Mouse (Mus musculus) stomach, postnatal 0 days (tissue): ENCODE measurements at regions not wholly inside any gene's neighbourhood (a gene's known extent, or its start where the extent isn't known, plus 50 kb on each side); places are given as distances from the start of the nearest gene placed in this dataset.
A peak's percentile ranks its signal among the peaks of the same experiment; 100 is the strongest.

Experiments used
- ATAC-seq: fragments of 200-750 bp; cut with Nextera tagmentation; 2 replicates; pipeline ENCODE4 v1.8.0; 2017; ENCODE audit not compliant: low FRiP score, low TSS enrichment
- DNase-seq: peaks from one replicate; pipeline ENCODE4 v3.0.0-alpha.2; 2016; ENCODE audit warnings: low spot score
- H3K27ac ChIP-seq: fragments of 300-500 bp; sonication (generic); replicated peaks from 2 replicates; pipeline ENCODE4 v1.5.1; 2014; ENCODE audit warnings: mild to moderate bottlenecking, control low read depth
- H3K27me3 ChIP-seq: fragments of 300-500 bp; sonication (generic); 2 replicates; pipeline ENCODE4 v1.6.1; 2014; ENCODE audit warnings: low read length; ENCODE audit not compliant: control insufficient read depth, insufficient read depth
- H3K36me3 ChIP-seq: fragments of 300-500 bp; sonication (generic); 2 replicates; pipeline ENCODE4 v1.6.1; 2014; ENCODE audit warnings: low read length, mixed read lengths; ENCODE audit not compliant: control insufficient read depth, insufficient read depth
- H3K4me1 ChIP-seq: fragments of 300-500 bp; sonication (generic); replicated peaks from 2 replicates; pipeline ENCODE4 v1.6.1; 2014; ENCODE audit warnings: antibody characterized with exemption; ENCODE audit not compliant: control insufficient read depth, insufficient read depth
- H3K4me2 ChIP-seq: fragments of 300-500 bp; sonication (generic); replicated peaks from 2 replicates; pipeline ENCODE4 v1.6.1; 2014; ENCODE audit warnings: low read depth, mild to moderate bottlenecking, control low read depth, moderate library complexity
- H3K4me3 ChIP-seq: fragments of 300-500 bp; sonication (generic); 2 replicates; pipeline ENCODE4 v1.5.1; 2014; ENCODE audit warnings: low read depth, low read length, control low read depth
- H3K9ac ChIP-seq: fragments of 300-500 bp; sonication (generic); 2 replicates; pipeline ENCODE4 v1.6.1; 2014; ENCODE audit warnings: mild to moderate bottlenecking, low read length, control low read depth, mixed read lengths
- H3K9me3 ChIP-seq: fragments of 300-500 bp; sonication (generic); 2 replicates; pipeline ENCODE4 v1.6.1; 2016; ENCODE audit warnings: low read length; ENCODE audit not compliant: control insufficient read depth
- CTCF ChIP-seq: IDR thresholded peaks from 2 replicates; pipeline ENCODE4 v1.5.1; 2016; ENCODE audit warnings: antibody characterized with exemption, low read depth, mild to moderate bottlenecking, moderate library complexity
- EP300 ChIP-seq: optimal IDR thresholded peaks from 2 replicates; pipeline ENCODE3; 2016; ENCODE audit warnings: antibody characterized with exemption
- WGBS: fragments of 180-500 bp; shearing (Covaris S2); extraction: QIAGEN DNeasy Blood & Tissue Kit; methylation state at CpG from one replicate; pipeline ENCODE4 v1.1.7; 2014; 5-methylcytosine and 5-hydroxymethylcytosine counted together

- no peak for TF ChIP-seq CTCF
- no peak for TF ChIP-seq EP300
These were observed 174.4 kb upstream of the Megf9 start for GRCm38 (mm10) chr4:70709126-70709689.

GRCm38 (mm10) chr4:70705128-70705752 is 170.4 kb upstream of the Megf9 start:
- DNase-seq (no peak), ATAC-seq (no peak)
- no peak for TF ChIP-seq EP300
- no peak for TF ChIP-seq CTCF
- Histone ChIP-seq H3K27me3 (no peaks in the 10 kb centered on the region), H3K4me3 (no peak overlapping the region), H3K4me1 (no peaks in the 10 kb centered on the region), H3K9me3 (no peaks in the 10 kb centered on the region), H3K36me3 (no peaks in the 10 kb centered on the region), H3K9ac (no peak overlapping the region), H3K27ac (no peak overlapping the region), H3K4me2 (no peak overlapping the region)
- 60% methylated on average over 3 of the region's 3 CpGs for WGBS

More at GRCm38 (mm10) chr4:70709126-70709689, 174.4 kb upstream of the Megf9 start:
- Histone ChIP-seq H3K9ac (no peak overlapping the region), H3K4me1 (no peaks in the 10 kb centered on the region), H3K4me3 (no peak overlapping the region), H3K27me3 (no peaks in the 10 kb centered on the region), H3K27ac (no peak overlapping the region), H3K36me3 (no peaks in the 10 kb centered on the region), H3K4me2 (no peak overlapping the region), H3K9me3 (no peaks in the 10 kb centered on the region)
- no peak for ATAC-seq
- WGBS, result 29% methylated on average over 2 of the region's 2 CpGs
- no peak for DNase-seq

DNA sequence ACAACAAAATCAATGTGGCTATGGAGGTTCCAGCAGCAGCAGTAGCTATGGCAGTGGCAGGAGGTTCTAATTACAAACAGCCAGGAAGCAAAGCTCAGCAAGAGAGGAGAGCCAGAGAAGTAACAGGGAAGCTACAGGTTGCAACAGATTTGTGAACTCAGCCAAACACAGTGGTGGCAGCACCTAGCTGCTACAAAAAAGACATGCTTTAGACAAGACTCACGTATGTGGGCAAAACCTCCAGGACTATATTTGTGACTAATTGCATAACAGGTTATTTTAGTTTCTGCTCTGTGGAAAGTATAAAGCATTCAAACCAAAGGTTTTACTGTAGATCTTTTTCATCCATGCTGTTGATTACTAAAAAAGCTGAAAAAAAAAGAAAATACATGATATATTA is 166.1 kb upstream of the Megf9 start:
- Histone ChIP-seq H3K27ac (no peak overlapping the region), H3K27me3 (no peaks in the 10 kb centered on the region), H3K9me3 (no peaks in the 10 kb centered on the region), H3K4me3 (no peak overlapping the region), H3K4me2 (no peak overlapping the region), H3K9ac (no peak overlapping the region), H3K36me3 (no peaks in the 10 kb centered on the region), H3K4me1 (no peaks in the 10 kb centered on the region)
- ATAC-seq (no peak), DNase-seq (no peak)
- 82% methylated on average over 1 of the region's 1 CpGs for WGBS
- TF ChIP-seq CTCF (no peak), EP300 (no peak)

DNA sequence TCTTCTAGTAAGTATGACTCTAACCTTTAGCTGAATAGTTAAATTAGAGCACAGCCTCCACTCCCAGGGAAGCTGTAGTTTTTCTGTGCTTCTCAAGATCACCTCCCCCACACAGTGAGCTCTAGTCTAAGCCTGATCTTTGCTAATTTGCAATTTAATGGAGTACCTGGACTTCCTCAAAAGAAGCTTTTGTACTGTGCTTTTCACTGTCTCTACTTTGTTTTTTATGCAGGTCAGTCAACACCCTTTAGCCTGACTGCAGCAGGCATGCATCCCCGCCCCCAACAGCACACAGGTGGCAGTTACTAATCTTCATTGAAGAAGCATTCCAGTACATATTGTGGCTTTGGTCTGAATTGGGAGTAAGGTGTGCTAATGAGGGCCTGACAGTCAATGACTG is 129.4 kb upstream of the Megf9 start:
- H3K27ac ChIP-seq, result no peak overlapping the region
- no peak for TF ChIP-seq EP300
- no peak for TF ChIP-seq CTCF
- no peaks in the 10 kb centered on the region for H3K36me3 ChIP-seq
- DNase-seq (no peak), ATAC-seq (no peak)
- no peak overlapping the region for H3K4me2 ChIP-seq
- no peak overlapping the region for H3K4me3 ChIP-seq
- H3K9me3 ChIP-seq, result no peaks in the 10 kb centered on the region
- no peaks in the 10 kb centered on the region for H3K27me3 ChIP-seq
- no peaks in the 10 kb centered on the region for H3K4me1 ChIP-seq
- 85% methylated on average over 1 of the region's 1 CpGs for WGBS
- no peak overlapping the region for H3K9ac ChIP-seq

- no peak overlapping the region for H3K9ac ChIP-seq
- H3K9me3 ChIP-seq, result no peaks in the 10 kb centered on the region
- H3K4me1 ChIP-seq, result no peaks in the 10 kb centered on the region
- 30% methylated on average over 2 of the region's 2 CpGs for WGBS
- TF ChIP-seq EP300, result no peak
- TF ChIP-seq CTCF, result peak; percentile 71
- H3K4me2 ChIP-seq, result no peak overlapping the region
- no peaks in the 10 kb centered on the region for H3K27me3 ChIP-seq
- H3K27ac ChIP-seq, result no peak overlapping the region
- no peaks in the 10 kb centered on the region for H3K36me3 ChIP-seq
- DNase-seq (no peak), ATAC-seq (no peak)
- no peak overlapping the region for H3K4me3 ChIP-seq
These were observed 86.6 kb upstream of the Megf9 start for GRCm38 (mm10) chr4:70621431-70621837.

GRCm38 (mm10) chr4:70619636-70620287 is 85.0 kb upstream of the Megf9 start:
- DNase-seq, result no peak
- H3K36me3 ChIP-seq, result no peaks in the 10 kb centered on the region
- H3K4me2 ChIP-seq, result no peak overlapping the region
- TF ChIP-seq CTCF, result no peak
- TF ChIP-seq EP300, result no peak
- H3K4me3 ChIP-seq, result no peak overlapping the region
- no peak overlapping the region for H3K27ac ChIP-seq
- ATAC-seq, result no peak
- no peak overlapping the region for H3K9ac ChIP-seq
- 85% methylated on average over 8 of the region's 8 CpGs for WGBS
- H3K9me3 ChIP-seq, result no peaks in the 10 kb centered on the region
- H3K4me1 ChIP-seq, result no peaks in the 10 kb centered on the region
- H3K27me3 ChIP-seq, result no peaks in the 10 kb centered on the region
